10 mouse cellular contexts compared by ENCODE assay signal in the genomic region with DNA sequence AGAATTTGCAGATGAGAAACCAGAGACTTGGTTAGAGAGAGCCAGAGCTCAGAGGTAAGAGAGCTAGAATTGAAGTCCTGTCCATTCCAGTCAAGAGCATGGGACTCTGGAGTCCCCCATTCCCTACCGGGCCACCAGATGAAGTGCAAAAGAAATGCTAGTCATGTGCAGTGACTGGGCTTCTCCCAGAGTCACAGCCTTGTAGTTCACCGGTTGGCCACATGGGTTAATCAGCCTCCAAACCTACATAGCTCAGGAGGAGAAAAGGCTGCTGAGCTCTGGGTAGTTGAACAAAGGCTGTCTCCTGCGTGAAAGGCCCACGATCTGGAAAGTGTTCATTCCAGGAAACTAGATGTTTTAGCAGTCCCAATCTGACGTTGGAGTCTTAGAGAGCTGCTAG. TPM values are rescaled to one million over a fixed set of nuclear protein-coding genes. Genes with fewer than 3 reads are reported as not detected.
DNase-seq lines count a peak whose midpoint lies in the region; ATAC-seq and TF ChIP-seq lines count a peak whose summit lies in the region.
"Had no signal": no experiment of that assay in that cellular context is flagged by ENCODE, and none has a peak within 500 bp of the region (broad histone marks: within the 10 kb centered on the region; RNA-seq: fewer than 3 reads in every experiment).

No protein-coding gene starts in this region.

- ATAC-seq in forebrain, embryonic 15.5 days (replicated peaks) = no peak
- ATAC-seq in megakaryocyte progenitor cell, adult 5-6 weeks (replicated peaks; ENCODE audit: poor library complexity) = peak; percentile 88

- no peaks in the 10 kb centered on the region for H3K36me3 ChIP-seq in forebrain, embryonic 10.5 days (replicated peaks)
- no peaks in the 10 kb centered on the region for H3K36me3 ChIP-seq in forebrain, embryonic 15.5 days
- H3K36me3 ChIP-seq: heart, embryonic 15.5 days had no signal

- no peak overlapping the region for H3K4me2 ChIP-seq in forebrain, embryonic 15.5 days (replicated peaks)
- H3K4me2 ChIP-seq: heart, embryonic 15.5 days had no signal

- WGBS in forebrain, embryonic 10.5 days = 23% methylated on average over 5 of the region's 5 CpGs
- 15% methylated on average over 5 of the region's 5 CpGs for WGBS in forebrain, embryonic 15.5 days

- H3K9me3 ChIP-seq in forebrain, embryonic 10.5 days = no peaks in the 10 kb centered on the region
- no peaks in the 10 kb centered on the region for H3K9me3 ChIP-seq in forebrain, embryonic 15.5 days
- H3K9me3 ChIP-seq: heart, embryonic 15.5 days had no signal

- TF ChIP-seq POLR2A in cortical plate, adult 2 months (IDR thresholded peaks at IDR 0.05; ENCODE audit: extremely low read depth, insufficient read depth, low read length) = no peak

- H3K27me3 ChIP-seq in forebrain, embryonic 10.5 days (ENCODE audit: poor library complexity, severe bottlenecking) = peaks cover 28% of the 10 kb centered on the region
- H3K27me3 ChIP-seq in forebrain, embryonic 15.5 days = no peaks in the 10 kb centered on the region

- no peak overlapping the region for H3K9ac ChIP-seq in forebrain, embryonic 15.5 days (replicated peaks)
- H3K9ac ChIP-seq: heart, embryonic 15.5 days had no signal

- DNase-seq in forebrain, embryonic 10.5 days (ENCODE audit: extremely low spot score, low spot score) = peak; percentile 64
- DNase-seq in right cerebral cortex, postnatal 10 days (ENCODE audit: low spot score in 2 of 2) = peak; percentile 43 to 54
- DNase-seq in right cerebral cortex, adult 18-20 months = no peak
- DNase-seq in kidney, adult 8-10 months = peak; percentile 23 to 55
- DNase-seq in yolk sac, embryonic 10.5 days (ENCODE audit: low spot score) = no peak

- TF ChIP-seq CTCF in cortical plate, adult 2 months (IDR thresholded peaks at IDR 0.05; ENCODE audit: extremely low read depth, insufficient read depth, low read length) = peak; percentile 47

- H3K4me3 ChIP-seq in forebrain, embryonic 10.5 days = no peak overlapping the region
- H3K4me3 ChIP-seq in forebrain, embryonic 15.5 days = no peak overlapping the region
- H3K4me3 ChIP-seq in cortical plate, adult 2 months (ENCODE audit: insufficient read depth, low read length) = no peak overlapping the region
- H3K4me3 ChIP-seq: heart, embryonic 15.5 days had no signal

- H3K4me1 ChIP-seq in forebrain, embryonic 10.5 days = peaks cover 24% of the 10 kb centered on the region
- peaks cover 13% of the 10 kb centered on the region for H3K4me1 ChIP-seq in forebrain, embryonic 15.5 days
- no peaks in the 10 kb centered on the region for H3K4me1 ChIP-seq in cortical plate, adult 2 months (ENCODE audit: control insufficient read depth, insufficient read depth, low read length)

- H3K27ac ChIP-seq in forebrain, embryonic 10.5 days = no peak overlapping the region
- no peak overlapping the region for H3K27ac ChIP-seq in forebrain, embryonic 15.5 days (replicated peaks)
- no peak overlapping the region for H3K27ac ChIP-seq in cortical plate, adult 2 months (ENCODE audit: insufficient read depth, low read length)
- H3K27ac ChIP-seq: heart, embryonic 15.5 days had no signal

RNA-seq across cellular contexts. Expression of a gene that starts 24.8 kb away (rescaled TPM):
- 36.5 and 41.6 TPM in 2 replicates for polyA plus RNA-seq in forebrain, embryonic 10.5 days (2016; fragmentation: Nextera tagmentation; extraction: Ambion mirVana)
- polyA plus RNA-seq in forebrain, embryonic 15.5 days (2015; fragmentation: Nextera tagmentation; extraction: Ambion mirVana) = 5.9 and 7.6 TPM in 2 replicates
- 27.7 and 28.1 TPM in 2 replicates for polyA plus RNA-seq in cortical plate, adult 2 months (2012; rRNA removed)
- not detected in 2 replicates for total RNA-seq in megakaryocyte progenitor cell, adult 5-6 weeks (2015)
- not detected in 2 replicates for total RNA-seq in megakaryocyte progenitor cell, adult 5-6 weeks (2017)
- total RNA-seq: neutrophil, adult 5-6 weeks had no signal

Comparison
In these comparisons a context has a peak if more than half of its experiments do, and no peak if none do; other contexts are left out.
1. DNase-seq: peak in forebrain, embryonic 10.5 days (single experiment), right cerebral cortex, postnatal 10 days (2 of 2) and kidney, adult 8-10 months (2 of 2); none in right cerebral cortex, adult 18-20 months (single experiment) and yolk sac, embryonic 10.5 days (single experiment).